Mouse (Mus musculus) cerebral cortex, adult 2 months (tissue): ENCODE measurements around the gene Gm20695.

Source experiments
- WGBS: fragments of 180-500 bp; shearing (Covaris S2); methylation state at CpG from one replicate; pipeline ENCODE4 v1.1.7; 2018; 5-methylcytosine and 5-hydroxymethylcytosine counted together

Gm20695 gene

DNA sequence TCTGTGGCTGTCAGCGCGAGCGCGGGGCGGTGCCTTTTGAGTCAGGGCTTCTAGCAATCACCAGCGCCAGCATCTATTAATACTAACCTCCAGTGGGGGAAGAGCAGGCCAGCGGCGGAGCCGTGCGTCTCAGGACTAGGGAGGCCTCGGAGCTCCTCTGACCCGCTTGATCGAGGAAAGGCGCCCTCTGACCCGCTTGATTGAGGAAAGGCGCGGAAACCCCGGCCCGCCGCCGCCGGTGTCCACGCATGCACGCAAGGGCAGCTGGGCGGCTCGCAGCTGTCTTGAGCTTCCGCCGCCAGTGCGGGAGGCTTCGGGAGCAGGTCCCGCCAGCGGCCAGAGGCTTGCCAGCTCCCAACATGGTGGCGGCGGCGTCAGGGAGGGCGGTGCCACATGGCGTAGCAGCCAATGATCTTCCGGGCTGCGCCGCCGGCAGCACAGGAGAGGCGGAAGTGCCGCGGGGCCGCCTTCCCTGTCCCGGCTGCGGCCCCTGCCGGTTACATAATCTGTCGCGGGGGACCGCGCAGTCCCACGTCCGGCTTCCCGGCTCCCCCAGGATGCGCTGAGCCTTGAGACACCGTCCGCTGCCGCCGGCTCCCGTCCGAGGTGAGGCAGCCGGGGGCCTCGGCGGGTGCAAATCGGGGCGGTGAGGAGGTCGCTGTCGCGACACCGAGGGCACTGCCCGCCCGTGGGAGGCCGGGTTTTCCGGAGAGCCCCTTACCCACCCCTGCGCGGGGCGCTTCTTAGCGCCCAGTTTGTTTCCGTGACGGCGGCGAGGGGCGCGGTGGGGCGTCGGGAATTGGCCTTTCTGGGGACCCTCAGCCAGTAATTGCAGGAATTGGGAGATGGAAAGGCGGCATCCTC is at the start of gene Gm20695, which contains the start of gene Zfp597:
TSS of gene Gm20695 (plus strand) at position 448 of the 864 bp plus-strand sequence.
TSS of gene Zfp597 (minus strand) at position 361 of the 864 bp plus-strand sequence.
- WGBS: under 1% methylated on average over 88 of the region's 88 CpGs

DNA sequence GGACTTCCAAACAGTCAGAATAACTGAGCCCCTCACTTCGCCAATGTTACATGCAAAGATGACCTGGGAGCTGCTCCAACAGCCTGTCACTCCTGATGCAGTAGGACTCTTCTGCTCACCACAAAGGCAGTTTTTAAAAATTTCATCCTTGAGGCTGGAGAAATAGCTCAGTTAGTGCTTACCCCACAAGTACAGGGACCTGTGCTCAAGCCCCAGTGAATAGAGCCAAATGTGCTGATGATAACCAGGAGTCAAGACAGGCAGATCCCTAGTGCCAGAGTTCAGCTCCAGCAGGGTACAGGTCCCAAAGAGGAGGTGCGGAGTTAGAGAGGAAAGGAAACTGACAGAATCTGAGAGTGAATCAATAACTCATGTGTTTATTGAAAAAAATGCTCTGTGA is 49.0 kb upstream of the Gm20695 start:
- WGBS: 94% methylated on average over 2 of the region's 2 CpGs

DNA sequence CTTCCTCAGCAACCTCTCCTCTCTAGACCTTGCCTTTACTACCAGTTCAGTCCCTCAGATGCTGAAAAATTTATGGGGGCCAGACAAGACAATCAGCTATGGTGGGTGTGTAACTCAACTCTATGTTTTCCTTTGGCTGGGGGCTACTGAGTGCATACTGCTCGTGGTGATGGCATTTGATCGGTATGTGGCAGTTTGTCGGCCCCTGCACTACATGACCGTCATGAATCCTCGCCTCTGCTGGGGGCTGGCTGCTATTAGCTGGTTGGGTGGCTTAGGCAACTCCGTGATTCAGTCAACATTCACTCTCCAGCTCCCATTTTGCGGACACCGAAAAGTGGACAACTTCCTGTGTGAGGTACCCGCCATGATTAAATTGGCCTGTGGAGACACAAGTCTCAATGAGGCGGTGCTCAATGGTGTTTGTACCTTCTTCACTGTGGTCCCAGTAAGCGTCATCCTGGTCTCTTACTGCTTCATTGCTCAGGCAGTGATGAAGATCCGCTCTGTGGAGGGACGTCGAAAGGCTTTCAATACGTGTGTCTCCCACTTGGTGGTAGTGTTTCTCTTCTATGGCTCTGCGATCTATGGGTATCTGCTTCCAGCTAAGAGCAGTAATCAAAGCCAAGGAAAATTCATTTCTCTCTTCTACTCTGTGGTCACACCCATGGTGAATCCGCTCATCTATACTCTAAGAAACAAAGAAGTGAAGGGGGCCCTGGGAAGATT is 45.1 kb upstream of the Gm20695 start:
- 54% methylated on average over 17 of the region's 17 CpGs for WGBS

DNA sequence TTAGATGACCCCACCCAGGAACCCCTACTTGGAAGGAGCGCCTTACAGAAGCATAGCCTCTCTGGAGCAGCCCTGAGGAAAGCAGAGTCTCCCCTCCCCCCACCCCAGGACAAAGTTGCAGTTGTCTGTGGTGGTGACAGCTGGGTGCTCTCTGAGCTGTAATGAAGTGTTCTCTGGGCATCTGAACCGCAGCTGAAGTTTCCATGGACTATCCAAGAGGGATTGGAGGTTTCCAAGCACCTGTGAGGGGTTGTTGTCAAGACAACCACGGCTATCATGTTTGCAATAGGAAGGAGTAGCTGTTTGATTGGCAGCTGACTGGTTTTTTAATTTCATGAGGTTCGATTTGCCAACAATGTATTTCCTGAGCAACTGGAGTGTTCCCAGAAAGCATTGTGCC is 41.5 kb upstream of the Gm20695 start:
- 24% methylated on average over 4 of the region's 4 CpGs for WGBS

DNA sequence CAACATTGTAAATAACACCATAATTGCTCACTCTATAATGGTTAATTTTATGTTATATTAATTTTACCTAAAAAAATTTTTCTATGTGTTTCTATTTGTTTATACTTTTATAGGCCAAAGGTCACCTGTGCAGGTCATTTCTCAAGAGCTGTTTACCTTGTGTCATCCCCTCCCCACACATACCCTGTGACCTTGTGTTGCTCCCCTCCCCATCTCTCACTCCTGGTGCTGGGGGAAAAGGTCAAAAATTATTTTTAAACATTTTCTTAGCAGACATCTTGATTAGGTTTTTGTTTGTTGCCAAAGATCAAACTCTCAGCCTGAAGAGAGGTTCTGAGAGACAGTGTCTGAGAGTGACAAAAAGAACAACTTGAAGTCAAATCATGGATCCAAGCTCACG is 40.7 kb upstream of the Gm20695 start:
- WGBS: 89% methylated on average over 1 of the region's 1 CpGs

DNA sequence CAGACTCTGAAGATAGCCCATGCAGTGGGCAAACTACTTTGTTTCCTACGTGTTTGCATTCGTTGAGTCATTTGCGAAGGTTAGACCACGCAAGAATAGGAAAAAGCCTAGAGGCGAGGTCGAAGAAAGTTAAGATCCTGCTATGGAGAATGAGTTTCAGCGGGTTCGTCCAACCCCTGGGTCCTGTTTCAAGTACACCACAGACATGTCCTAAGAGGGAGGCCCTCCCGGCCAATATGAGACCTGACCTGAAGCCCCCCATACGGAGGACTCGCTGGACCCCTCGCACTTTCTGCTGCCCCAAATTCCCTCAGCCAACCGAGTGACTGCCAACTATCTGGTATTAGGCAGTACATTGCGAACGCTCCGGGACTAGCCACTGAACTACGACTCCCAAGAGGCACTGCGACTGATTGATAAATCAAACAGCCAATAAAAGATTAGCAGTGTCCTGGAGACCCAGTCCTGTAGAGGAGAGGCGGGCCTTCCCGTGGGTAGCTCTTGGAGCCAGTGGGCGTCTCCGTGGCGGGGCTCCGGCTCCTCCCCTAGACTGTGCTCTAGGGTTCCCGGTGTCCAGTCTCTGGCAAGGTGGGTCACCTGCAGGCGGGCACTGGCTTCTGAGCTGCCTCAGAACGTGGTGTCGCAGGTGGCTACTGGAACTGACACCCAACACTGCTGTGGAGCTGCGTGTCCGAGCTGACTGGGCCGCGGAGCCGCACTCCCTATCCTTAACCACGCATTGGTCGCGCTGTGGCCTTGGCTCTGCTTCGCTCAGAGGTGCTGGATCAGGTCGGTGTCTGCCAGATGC is 37.5 kb upstream of the Gm20695 start, which contains the start of gene Zfp174:
TSS of gene Zfp174 (plus strand) at position 558 of the 808 bp plus-strand sequence.
- WGBS: 2% methylated on average over 38 of the region's 38 CpGs

DNA sequence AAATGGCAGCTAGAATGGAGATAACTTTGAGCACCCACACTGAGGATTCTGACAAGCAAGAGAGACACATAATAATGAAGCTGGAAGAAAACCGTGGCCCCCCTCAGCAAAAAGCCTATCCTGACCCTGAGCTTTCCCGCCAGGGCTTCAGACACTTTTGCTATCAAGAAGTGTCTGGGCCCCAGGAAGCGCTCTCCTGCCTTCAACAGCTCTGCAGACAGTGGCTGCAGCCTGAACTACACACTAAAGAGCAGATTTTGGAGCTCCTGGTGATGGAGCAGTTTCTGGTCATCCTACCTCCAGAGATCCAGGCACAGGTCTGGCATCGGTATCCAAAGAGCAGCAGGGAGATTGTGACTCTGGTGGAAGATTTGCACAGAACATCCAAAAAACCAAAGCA is 36.6 kb upstream of the Gm20695 start:
- WGBS: 75% methylated on average over 4 of the region's 4 CpGs

DNA sequence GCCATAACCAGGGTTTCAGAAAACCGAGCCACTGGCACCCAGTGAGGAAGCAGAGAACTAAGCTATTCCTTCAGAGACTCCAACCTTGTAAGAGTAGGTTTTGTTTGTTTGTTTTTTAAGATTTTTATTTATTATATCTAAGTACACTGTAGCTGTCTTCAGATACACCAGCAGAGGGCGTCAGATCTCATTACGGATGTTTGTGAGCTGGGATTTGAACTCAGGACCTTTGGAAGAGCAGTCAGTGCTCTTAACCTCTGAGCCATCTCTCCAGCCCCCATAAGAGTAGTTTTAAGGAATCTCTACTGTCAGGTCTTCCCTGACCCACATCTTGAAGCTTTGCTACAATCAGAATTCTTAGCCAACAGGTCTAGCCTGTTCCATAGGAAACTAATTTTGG is 36.0 kb upstream of the Gm20695 start:
- WGBS: 75% methylated on average over 3 of the region's 3 CpGs

DNA sequence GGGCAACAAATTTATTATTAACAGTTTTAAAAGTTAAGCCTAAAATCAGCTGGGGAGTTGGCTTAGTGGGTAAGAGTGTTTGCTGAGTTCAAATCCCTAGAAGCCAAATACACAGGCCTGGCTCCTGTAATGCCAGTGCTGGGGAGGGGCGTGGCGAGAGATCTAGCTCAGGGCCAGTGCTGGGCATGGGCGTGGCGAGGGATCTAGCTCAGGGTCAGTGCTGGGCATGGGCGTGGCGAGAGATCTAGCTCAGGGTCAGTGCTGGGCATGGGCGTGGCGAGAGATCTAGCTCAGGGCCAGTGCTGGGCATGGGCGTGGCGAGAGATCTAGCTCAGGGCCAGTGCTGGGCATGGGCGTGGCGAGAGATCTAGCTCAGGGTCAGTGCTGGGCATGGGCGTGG is 33.1 kb upstream of the Gm20695 start:
- WGBS: 97% methylated on average over 13 of the region's 13 CpGs

DNA sequence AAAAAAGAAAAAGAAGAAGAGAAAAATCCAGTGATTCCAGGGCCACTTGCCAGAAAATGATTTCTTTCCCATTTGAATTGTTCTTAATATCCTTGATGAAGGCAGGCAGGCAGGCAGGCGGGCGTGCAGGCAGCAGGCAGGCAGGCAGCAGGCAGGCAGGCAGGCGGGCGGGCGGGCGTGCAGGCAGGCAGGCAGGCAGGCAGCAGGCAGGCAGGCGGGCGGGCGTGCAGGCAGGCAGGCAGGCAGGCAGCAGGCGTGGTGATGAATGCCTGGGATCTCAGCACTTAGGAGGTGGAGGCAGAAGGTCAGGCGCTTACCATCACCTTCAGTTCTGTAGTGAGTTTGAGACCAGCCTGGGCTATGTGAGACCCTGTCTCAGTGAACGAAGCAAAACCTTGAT is 31.9 kb upstream of the Gm20695 start:
- 67% methylated on average over 12 of the region's 12 CpGs for WGBS

DNA sequence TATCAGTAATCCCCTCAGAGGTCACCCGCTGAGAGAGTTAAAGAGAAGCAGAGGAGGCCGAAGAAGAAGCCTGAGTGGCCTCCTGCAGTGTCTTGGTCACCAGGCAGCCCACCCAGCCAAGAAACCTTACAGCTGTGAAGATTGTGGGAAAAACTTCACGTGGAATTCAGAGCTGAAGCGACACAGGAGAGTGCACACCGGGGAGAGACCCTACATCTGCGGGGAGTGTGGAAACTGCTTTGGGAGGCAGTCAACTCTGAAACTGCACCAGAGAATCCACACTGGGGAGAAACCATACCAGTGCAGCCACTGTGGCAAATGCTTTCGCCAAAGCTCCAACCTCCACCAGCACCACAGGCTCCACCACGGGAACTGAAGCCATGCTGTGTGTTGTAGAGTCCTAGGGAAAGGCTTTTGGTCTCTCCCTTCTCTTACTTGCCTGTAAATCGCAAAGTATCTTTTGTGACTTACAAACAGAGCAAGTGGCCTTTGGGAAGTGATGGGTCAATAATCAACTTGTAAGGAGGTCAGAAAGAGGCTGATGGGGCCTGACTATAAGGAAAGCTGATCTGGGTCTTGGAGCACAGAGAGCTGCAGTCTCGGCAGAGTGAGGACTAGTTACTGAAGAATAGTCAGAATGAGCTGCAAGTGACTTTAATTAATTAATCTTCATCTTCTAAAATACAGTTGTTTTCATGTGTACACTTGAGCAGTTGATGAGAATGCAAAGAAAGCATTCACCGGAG is 29.8 kb upstream of the Gm20695 start:
- 69% methylated on average over 11 of the region's 11 CpGs for WGBS

DNA sequence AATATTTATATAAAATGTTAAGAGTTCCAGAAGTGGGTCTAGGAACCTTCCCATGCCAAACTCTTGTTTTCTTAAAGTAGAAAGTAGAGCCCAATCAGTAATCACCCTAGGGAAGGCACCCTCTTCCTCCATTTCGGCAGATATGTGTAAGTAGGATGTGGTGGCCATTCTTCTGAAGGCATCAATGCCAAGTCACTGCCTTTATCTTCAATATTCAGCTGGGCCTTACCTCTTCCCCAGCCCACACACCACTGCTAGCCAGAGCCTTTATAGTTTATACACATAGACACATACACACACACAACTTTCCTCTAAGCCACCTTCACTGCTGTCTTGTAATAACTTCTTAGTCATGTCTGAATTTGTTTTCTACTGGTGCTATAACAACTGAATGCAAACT is 28.7 kb upstream of the Gm20695 start:
- WGBS: 85% methylated on average over 1 of the region's 1 CpGs

DNA sequence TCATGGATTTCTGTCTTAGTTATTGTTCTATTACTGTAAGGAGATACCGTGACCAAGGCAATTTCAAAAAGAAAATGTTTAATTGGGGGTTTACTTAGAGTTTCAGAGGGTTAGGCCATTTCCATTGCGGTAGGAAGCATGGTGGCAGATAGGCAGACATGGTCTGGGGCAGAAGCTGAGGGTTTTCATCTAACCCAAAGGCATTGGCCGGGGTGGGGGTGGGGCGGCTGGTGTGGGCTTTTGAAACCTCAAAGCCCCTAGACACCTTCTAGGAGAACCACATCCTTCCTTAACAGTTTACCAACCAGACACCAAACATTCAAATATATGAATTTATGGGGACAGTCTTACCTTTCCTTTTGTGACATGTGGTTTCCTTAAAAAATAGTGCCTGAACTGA is 25.2 kb upstream of the Gm20695 start:
- 94% methylated on average over 4 of the region's 4 CpGs for WGBS

DNA sequence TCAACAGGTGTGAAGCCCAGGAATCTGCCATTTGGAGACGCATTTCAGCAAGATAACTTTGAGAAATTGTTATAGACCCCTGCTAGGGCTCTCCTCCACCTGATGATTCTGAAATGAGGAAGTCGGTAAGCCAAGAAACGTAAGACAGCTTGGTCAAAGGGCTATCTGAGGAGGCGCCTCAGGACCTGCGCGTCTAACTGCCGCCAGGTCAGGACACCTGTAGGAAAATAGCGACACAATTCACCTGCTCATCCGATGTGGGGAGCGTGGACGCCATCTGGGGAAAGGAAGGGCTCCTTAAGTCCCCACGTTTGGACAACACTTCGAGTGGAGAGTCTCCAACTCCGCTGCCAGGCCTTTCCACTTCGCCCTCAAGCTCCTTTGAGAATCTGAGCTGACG is 12.6 kb upstream of the Gm20695 start:
- WGBS: 4% methylated on average over 16 of the region's 16 CpGs

DNA sequence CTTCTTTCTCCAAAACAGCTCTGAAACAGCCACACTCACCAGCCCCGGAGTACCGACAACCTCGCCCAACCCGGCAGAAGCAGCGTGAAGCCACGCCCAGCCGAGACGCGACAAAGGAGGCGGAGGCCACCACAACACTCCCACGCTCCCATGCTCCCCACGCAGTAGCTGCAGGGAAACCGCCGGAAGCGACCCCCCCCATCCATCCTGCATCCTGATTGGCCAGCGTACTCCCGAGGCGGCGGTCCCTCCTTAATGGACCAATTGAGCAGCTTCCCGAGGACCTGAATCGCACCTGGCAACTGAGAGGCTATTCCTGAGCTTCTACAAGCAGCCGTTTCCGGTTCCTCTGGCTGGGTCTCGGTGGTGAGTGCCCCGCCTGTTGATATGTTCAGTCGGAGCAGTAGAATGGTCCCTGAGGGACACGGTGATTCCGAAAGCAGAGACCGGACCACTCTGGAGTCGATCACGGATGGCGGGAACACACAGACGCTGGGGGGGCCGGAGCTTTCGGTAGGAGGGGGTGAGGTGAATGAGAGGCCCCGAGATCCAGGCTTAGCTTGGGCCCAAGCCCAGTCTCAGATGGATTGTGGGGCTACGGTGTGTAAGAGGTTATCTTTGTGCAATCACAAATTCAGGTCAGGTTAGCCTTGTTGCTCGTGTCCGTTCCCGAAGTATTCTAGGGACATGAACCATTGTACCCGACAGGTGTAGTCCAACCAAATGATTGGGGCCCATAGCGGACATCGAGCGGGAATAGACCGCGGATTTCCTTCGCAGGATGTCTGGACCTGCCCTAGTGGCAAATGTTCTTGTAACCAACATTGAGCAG is 12.0 kb upstream of the Gm20695 start, which contains the start of gene Naa60:
TSS of gene Naa60 (plus strand) at position 160 of the 832 bp plus-strand sequence.
- WGBS: 5% methylated on average over 47 of the region's 47 CpGs

DNA sequence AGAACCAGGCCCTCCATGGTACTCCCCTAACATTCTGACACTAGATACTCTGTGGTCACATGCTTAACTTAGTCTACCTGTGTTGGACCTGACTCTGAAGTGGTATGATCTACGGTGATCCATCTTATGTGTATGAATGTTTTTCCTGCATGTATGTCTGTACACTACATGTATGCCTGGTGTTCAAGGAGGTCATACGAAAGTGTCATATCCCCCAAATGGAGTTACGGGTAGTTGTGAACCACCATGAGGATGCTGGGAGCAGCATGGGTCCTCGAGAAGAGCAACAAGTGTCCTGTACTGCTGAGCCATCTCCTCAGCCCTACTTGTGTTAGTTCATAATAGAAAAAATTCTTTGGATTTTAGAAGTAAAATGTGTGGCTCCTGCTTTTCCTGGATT is 8.1 kb upstream of the Gm20695 start:
- 93% methylated on average over 4 of the region's 4 CpGs for WGBS

DNA sequence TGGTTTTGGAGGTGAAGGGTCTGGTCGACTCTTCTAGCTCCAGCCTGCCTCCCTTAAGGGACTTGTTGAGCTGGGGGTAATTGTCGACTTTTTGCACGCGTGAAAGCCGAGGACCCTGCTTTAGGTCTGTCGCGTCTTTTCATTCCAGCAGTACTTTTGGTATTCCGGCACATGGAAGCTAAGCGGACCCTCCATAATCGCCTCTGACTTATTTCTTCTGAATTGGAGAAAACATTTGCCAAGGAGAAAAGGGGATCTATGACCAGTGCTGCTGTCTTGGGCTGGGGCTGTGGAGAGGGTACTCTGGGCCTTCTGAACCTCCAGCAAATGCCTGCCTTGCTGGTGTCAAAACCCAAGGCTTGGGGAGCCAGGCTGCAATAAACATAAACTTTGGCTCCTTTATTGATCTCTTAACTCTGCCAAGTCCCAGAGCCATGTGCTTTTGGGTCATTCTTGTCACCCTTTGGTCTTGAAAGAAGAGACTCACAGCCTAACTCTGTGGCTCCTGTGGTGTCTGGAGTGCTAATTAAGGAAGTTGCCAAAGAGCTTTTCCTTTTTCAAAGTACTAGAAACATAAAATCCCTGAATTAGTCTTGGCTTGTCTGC is 720 bp downstream of the Gm20695 start:
- WGBS: under 1% methylated on average over 10 of the region's 10 CpGs

DNA sequence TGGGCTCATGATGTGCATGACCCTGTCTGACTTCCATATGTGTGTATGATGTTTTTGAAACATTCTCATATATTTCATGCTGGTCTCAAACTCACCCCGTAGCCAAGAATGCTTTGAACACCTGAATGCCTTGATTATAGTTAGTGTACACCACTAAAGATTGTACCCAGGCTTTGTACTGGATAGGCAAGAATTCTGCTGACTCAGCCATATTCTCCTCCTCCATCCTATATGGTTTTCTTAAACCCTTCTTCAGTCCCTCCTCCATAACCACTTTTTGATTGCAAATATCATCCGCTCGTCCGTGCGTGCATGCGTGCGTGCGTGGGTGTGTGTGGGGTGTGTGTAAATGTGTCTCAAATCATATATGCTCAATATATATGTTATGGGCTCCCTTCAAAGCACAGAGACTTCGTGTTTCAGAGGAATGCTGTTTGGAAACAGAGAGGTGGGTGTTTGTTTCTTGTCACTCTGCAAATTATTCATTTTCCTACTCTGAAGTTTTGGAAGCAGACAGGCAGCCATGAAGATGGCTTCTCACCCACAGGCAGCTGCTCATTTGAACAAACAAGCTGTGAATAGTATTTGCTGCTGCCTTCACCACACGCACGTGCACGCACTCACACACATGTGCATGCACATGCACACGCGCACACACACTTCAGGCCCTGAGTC is 7.3 kb downstream of the Gm20695 start:
- 58% methylated on average over 14 of the region's 14 CpGs for WGBS

DNA sequence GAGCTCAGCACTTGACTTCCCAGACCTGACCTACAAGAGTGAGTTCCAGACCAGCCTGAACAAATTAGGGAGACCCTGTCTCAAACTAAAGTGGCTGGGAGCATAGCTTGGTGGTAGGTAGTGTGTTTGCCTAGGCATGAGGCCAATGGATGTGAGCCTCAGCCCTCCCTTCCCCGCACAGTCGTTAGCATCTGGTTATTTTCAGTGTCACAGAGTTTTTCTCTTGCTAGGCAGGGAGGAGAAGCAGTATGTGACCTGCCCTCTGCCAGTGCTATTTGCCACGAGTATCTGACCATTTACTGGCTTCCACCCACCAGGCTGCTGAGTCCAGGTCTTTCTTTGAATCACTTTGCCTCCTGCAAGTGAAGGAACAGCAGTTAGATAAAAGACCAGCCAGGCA is 9.3 kb downstream of the Gm20695 start:
- WGBS: 57% methylated on average over 3 of the region's 3 CpGs
